ENCODE assay signal across 9 mouse cellular contexts in the genomic region with DNA sequence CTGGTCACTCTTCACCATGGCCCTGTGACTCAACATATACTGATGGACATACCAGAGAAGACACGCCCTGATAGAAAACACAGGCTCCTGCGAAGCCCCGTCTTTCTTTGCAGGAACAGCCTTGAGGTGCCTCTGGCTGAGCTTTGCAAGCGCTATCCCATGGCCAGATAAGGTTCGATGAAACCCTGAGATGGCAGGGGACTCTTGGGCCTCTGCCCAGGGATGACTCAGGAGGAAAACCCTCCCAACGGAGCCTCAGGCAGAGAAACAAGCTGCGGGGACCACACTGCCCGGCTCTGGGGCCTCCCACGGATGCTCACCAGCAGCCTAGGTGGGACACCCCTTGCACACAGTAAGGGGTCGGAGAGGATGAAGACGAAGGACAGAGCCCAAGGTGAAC.
DNase-seq lines count a peak whose midpoint lies in the region.
"Had no signal": no experiment of that assay in that cellular context is flagged by ENCODE, and none has a peak within 500 bp of the region (broad histone marks: within the 10 kb centered on the region; RNA-seq: fewer than 3 reads in every experiment).

No protein-coding gene starts in this region.

- peaks cover 26% of the 10 kb centered on the region for H3K36me3 ChIP-seq in heart, embryonic 10.5 days

- H3K9me3 ChIP-seq in heart, embryonic 10.5 days = no peaks in the 10 kb centered on the region

- 0 out of 2 replicates have a peak overlapping the region, but pooled peaks have one; percentile 3 for H3K27ac ChIP-seq in heart, embryonic 10.5 days

- 59% methylated on average over 11 of the region's 11 CpGs for WGBS in heart, embryonic 10.5 days

- peaks cover 57% of the 10 kb centered on the region for H3K4me1 ChIP-seq in heart, embryonic 10.5 days

- H3K4me3 ChIP-seq in heart, embryonic 10.5 days = no peak overlapping the region

- no peaks in the 10 kb centered on the region for H3K27me3 ChIP-seq in heart, embryonic 10.5 days (ENCODE audit: insufficient read depth, poor library complexity, severe bottlenecking)

- no peak for DNase-seq in heart, embryonic 10.5 days (ENCODE audit: low spot score)
- DNase-seq in heart, adult 8-10 months (ENCODE audit: low spot score) = no peak
- DNase-seq in MN1 (ENCODE audit: low spot score) = peak; percentile 77
- DNase-seq in cerebellum, adult 9-11 months = peak; percentile 72
- peak; percentile 24 to 50 for DNase-seq in kidney, postnatal 36 days
- DNase-seq in spleen, adult 12 weeks (ENCODE audit: low spot score) = no peak
- no peak for DNase-seq in frontal cortex, postnatal 36 days (ENCODE audit: low spot score in 2 of 2)
- no peak for DNase-seq in thymus, postnatal 4 days
- DNase-seq: layer of hippocampus, postnatal 36 days had no signal

Comparison
In these comparisons a context has a peak if more than half of its experiments do, and no peak if none do; other contexts are left out.
1. DNase-seq: peak in MN1 (single experiment), cerebellum, adult 9-11 months (single experiment) and kidney, postnatal 36 days (2 of 2); none in heart, embryonic 10.5 days (single experiment), heart, adult 8-10 months (single experiment), spleen, adult 12 weeks (single experiment), frontal cortex, postnatal 36 days (0 of 2) and thymus, postnatal 4 days (single experiment).